Mouse (Mus musculus) embryonic facial prominence, embryonic 12.5 days (tissue): Measurements from ENCODE around the gene Utp3. TPM values are rescaled to one million over a fixed set of nuclear protein-coding genes. Genes with fewer than 3 reads are reported as not detected.

ENCODE experiments used
- ATAC-seq: fragments of 200-750 bp; cut with Nextera tagmentation; 2 replicates; pipeline ENCODE4 v1.8.0; 2017; ENCODE audit not compliant: insufficient number of reproducible peaks, insufficient read depth, low FRiP score, low TSS enrichment
- H3K27ac ChIP-seq: fragments of 300-500 bp; sonication (generic); 2 replicates; pipeline ENCODE4 v1.5.1; 2016; ENCODE audit warnings: mild to moderate bottlenecking
- H3K27me3 ChIP-seq: fragments of 300-500 bp; sonication (generic); 2 replicates; pipeline ENCODE4 v1.6.1; 2016; ENCODE audit warnings: mild to moderate bottlenecking, moderate library complexity
- H3K36me3 ChIP-seq: fragments of 300-500 bp; sonication (generic); 2 replicates; pipeline ENCODE4 v1.6.1; 2016; ENCODE audit warnings: mild to moderate bottlenecking
- H3K4me1 ChIP-seq: fragments of 300-500 bp; sonication (generic); 2 replicates; pipeline ENCODE4 v1.6.1; 2016
- H3K4me2 ChIP-seq: fragments of 300-500 bp; sonication (generic); replicated peaks from 2 replicates; pipeline ENCODE4 v1.6.1; 2016; ENCODE audit warnings: mild to moderate bottlenecking, moderate library complexity
- H3K4me3 ChIP-seq: fragments of 300-500 bp; sonication (generic); 2 replicates; pipeline ENCODE4 v1.5.1; 2016; ENCODE audit warnings: mild to moderate bottlenecking
- H3K9ac ChIP-seq: fragments of 300-500 bp; sonication (generic); 2 replicates; pipeline ENCODE4 v1.6.1; 2016; ENCODE audit warnings: mild to moderate bottlenecking, moderate library complexity
- H3K9me3 ChIP-seq: fragments of 300-500 bp; sonication (generic); 2 replicates; pipeline ENCODE4 v1.6.1; 2016; ENCODE audit warnings: mild to moderate bottlenecking, moderate library complexity
- WGBS: fragments of 180-500 bp; shearing (Covaris S2); methylation state at CpG from one replicate; pipeline ENCODE4 v1.1.7; 2016; 5-methylcytosine and 5-hydroxymethylcytosine counted together
- polyA plus RNA-seq: library from polyadenylated mRNA; unstranded; fragments of >200 nt; fragmentation: Nextera tagmentation; extraction: Ambion mirVana; gene quantifications from 2 replicates; pipeline ENCODE4 v1.2.1, GENCODE M21; 2016

The Utp3 gene
- polyA plus RNA-seq, 1 experiment from 2014 or later, result 76.6 TPM

GRCm38 (mm10) chr5:88553271-88554085 is 784 bp upstream of the Utp3 start:
- no peaks in the 10 kb centered on the region for H3K9me3 ChIP-seq
- WGBS, result 8% methylated on average over 29 of the region's 29 CpGs
- H3K9ac ChIP-seq, result peak overlapping the region; percentile 67
- peak overlapping the region; percentile 91 for H3K4me3 ChIP-seq
- peaks cover 4% of the 10 kb centered on the region for H3K36me3 ChIP-seq
- peak overlapping the region; percentile 53 for H3K4me2 ChIP-seq
- ATAC-seq, result peak; percentile 8; the same call in 1 of the 2 replicates
- H3K27me3 ChIP-seq, result no peaks in the 10 kb centered on the region
- H3K27ac ChIP-seq, result peak overlapping the region; percentile 93
- H3K4me1 ChIP-seq, result peaks cover 13% of the 10 kb centered on the region

GRCm38 (mm10) chr5:88558991-88559390 is 4.7 kb downstream of the Utp3 start:
- no peaks in the 10 kb centered on the region for H3K27me3 ChIP-seq
- H3K4me3 ChIP-seq, result no peak overlapping the region
- no peak overlapping the region for H3K27ac ChIP-seq
- peaks cover 13% of the 10 kb centered on the region for H3K4me1 ChIP-seq
- no peak overlapping the region for H3K4me2 ChIP-seq
- no peak overlapping the region for H3K9ac ChIP-seq
- WGBS, result 17% methylated on average over 1 of the region's 1 CpGs
- no peak for ATAC-seq
- H3K36me3 ChIP-seq, result peaks cover 4% of the 10 kb centered on the region
- no peaks in the 10 kb centered on the region for H3K9me3 ChIP-seq

DNA sequence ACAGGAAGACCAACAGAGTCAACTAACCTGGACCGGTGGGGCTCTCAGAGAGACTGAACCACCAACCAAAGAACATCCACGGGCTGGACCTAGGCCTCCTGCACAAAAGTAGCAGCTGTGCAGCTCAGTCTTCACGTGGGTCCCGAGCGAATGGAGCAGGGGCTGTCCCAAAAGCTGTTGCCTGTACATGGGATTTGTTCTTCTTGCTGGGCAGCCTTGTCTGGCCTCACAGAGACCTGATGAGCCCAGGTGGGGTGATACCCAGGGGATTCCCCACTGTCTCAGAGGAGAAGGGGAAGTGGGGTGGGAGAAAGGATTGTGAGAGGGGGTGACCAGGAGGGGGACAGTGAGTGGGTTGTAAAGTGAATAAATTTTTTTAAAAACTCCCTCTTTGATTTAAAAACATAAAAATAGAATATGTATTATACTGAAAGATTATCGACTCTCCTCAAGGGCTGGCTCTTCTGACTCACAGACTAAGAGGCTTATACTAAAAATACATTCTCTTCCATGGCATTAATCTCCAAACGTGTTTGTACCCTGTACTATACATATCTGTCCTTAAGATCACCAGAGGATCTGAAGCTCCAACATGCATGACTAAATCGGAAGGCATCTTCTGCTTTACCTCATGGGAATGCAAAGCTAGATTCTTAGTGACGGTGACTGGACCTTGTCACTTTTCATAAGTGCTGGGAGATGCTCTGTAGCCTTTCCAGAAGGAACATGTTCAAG is 7.0 kb downstream of the Utp3 start:
- H3K9me3 ChIP-seq, result no peaks in the 10 kb centered on the region
- 83% methylated on average over 9 of the region's 9 CpGs for WGBS
- H3K4me3 ChIP-seq, result no peak overlapping the region
- H3K4me1 ChIP-seq, result 0 out of 2 replicates have a peak, but pooled peaks cover 4% of the 10 kb centered on the region
- no peaks in the 10 kb centered on the region for H3K27me3 ChIP-seq
- no peak overlapping the region for H3K27ac ChIP-seq
- peaks cover 4% of the 10 kb centered on the region; the same call in 1 of the 2 replicates for H3K36me3 ChIP-seq
- no peak for ATAC-seq
- no peak overlapping the region for H3K4me2 ChIP-seq
- H3K9ac ChIP-seq, result no peak overlapping the region

DNA sequence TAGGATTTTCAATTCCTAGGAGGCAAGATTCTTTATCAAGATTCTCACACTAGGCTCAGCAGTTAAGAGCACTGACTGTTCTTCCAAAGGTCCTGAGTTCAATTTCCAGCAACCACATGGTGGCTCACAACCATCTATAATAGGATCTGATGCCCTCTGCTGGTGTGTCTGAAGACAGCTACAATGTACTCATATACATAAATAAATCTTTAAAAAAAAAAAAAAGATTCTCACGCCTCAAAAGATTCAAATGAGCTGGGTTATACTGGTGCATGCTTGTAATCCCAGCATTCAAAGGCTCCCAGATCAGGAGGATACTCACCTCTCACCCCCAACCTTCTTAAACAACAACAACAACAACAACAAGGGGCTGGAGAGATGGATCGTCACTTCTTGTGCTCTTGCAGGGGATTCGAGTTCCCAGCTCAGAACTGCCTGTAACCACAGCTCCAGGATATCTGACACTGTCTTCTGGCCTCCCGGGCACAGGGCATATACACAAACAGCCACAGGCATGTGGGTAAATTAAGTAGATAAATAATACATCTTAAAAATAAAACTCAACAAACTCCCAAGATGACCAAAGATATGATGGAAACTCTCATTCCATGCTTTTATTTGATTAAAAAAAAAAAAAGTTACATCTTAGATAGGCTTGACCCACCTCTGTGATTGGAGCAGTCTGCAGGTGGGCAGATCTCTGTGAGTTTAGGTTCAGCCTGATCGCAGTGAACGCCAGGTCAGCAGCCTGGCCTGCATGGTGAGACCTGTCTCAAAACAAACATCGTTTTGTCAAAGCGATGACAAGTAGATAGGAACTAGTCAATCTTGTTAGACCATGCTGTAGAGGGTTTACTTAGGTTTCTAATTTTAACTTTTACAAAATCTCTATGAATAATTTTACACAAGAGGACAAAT is 8.9 kb downstream of the Utp3 start:
- H3K9me3 ChIP-seq, result no peaks in the 10 kb centered on the region
- 0 out of 2 replicates have a peak, but pooled peaks cover 5% of the 10 kb centered on the region for H3K4me1 ChIP-seq
- no peak overlapping the region for H3K4me2 ChIP-seq
- H3K9ac ChIP-seq, result no peak overlapping the region
- no peak overlapping the region for H3K4me3 ChIP-seq
- 71% methylated on average over 8 of the region's 8 CpGs for WGBS
- no peak for ATAC-seq
- H3K27me3 ChIP-seq, result no peaks in the 10 kb centered on the region
- H3K27ac ChIP-seq, result no peak overlapping the region
- H3K36me3 ChIP-seq, result no peaks in the 10 kb centered on the region

DNA sequence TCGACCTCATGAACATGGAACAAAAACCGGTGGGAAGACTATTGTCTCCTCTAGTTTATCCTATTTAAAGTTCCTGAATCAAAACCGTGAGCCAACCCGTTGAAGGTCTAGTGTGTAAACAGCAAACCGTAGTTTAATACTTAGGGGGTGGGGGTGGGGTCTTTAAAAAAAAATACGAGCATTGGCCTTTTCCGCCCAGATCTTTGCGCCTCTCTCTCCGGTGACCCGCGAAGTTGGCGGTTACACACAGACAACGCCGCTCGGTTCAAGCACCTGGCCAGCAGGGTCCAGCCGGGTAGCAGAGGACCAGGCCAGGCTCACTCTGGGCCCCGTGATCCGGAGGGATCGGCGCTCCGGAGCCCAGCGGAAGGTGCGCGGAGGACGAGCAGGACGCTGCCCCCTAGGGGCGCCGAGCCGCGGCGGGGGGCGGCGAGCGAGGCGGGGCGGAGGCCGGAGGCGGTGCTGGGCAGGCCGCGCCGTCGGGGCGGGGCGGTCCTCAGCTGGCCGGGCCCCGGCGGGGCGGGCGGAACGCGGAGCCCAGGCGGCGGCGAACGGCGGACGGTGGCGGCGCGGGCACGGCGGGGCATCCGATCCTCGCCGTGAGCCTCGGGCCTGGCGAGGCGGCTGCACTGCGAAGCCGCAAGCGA is 10.4 kb downstream of the Utp3 start, which contains the start of gene Rufy3:
Gene Rufy3, plus strand, starts transcription at position 540 of the 647 bp plus-strand sequence.
- H3K9me3 ChIP-seq, result no peaks in the 10 kb centered on the region
- WGBS, result under 1% methylated on average over 47 of the region's 71 CpGs
- H3K9ac ChIP-seq, result peak within 1 kb of the TSS; percentile 89
- H3K4me1 ChIP-seq, result 0 out of 2 replicates have a peak, but pooled peaks cover 5% of the 10 kb centered on the region
- peak within 1 kb of the TSS; percentile 65 for H3K4me2 ChIP-seq
- peak within 1 kb of the TSS; percentile 96 for H3K4me3 ChIP-seq
- H3K27ac ChIP-seq, result peak within 1 kb of the TSS; percentile 85
- peak; percentile 88 for ATAC-seq
- H3K27me3 ChIP-seq, result no peaks in the 10 kb centered on the region
- no peaks in the 10 kb centered on the region for H3K36me3 ChIP-seq

- Histone ChIP-seq H3K4me2 (peak overlapping the region; percentile 65), H3K4me3 (peak overlapping the region; percentile 96), H3K9ac (peak overlapping the region; percentile 89), H3K36me3 (no peaks in the 10 kb centered on the region), H3K4me1 (0 out of 2 replicates have a peak, but pooled peaks cover 5% of the 10 kb centered on the region), H3K27ac (peak overlapping the region; percentile 85), H3K27me3 (no peaks in the 10 kb centered on the region), H3K9me3 (no peaks in the 10 kb centered on the region)
- WGBS, result 1% methylated on average over 108 of the region's 119 CpGs
- peak; percentile 76 for ATAC-seq
These were observed 11.1 kb downstream of the Utp3 start for GRCm38 (mm10) chr5:88565148-88566033.

DNA sequence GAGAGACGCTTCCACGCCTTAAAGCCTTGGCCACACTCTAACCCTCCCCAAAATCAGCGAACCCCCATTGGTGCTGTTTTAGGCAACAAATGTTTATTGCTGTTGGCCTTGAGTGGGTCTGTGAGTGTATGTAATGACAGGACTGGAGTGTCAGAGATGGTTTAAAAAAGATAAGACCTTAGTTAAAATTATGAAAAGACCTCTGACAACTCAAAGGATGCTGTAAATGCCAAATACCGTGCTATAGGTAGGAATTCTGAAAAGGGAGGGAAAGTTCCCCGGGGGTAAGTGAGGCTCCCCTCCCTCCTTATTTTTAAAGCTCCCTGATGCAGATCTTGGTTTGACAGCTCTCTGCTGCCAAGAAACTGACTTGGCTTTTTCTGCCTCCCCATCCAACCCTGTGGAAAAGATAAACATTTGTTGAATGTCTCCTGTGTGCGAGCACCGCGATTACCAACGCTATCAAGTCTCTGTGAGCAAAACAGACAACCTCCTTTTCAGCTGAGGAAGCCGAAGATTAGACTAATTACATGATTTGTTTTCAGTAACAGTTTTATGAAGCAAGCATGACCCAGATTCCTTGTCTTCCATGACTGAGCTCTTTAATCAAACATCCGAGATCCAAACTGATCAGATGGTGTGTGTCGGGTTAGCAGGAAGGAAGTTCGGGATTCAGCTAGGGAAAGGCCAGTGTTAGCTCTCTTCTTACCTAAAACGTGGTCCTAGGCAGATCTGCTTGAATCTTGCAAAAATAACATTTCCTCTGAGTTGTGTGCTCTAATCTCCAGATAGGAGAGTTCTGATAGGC is 12.0 kb downstream of the Utp3 start:
- Histone ChIP-seq H3K27me3 (no peaks in the 10 kb centered on the region), H3K36me3 (peaks cover 4% of the 10 kb centered on the region; the same call in 1 of the 2 replicates), H3K4me1 (0 out of 2 replicates have a peak, but pooled peaks cover 5% of the 10 kb centered on the region), H3K9ac (peak overlapping the region; percentile 89), H3K4me2 (peak overlapping the region; percentile 65), H3K4me3 (peak overlapping the region; percentile 96), H3K9me3 (no peaks in the 10 kb centered on the region), H3K27ac (0 out of 2 replicates have a peak overlapping the region, but pooled peaks have one; percentile 85)
- WGBS, result 3% methylated on average over 14 of the region's 14 CpGs
- no peak for ATAC-seq

DNA sequence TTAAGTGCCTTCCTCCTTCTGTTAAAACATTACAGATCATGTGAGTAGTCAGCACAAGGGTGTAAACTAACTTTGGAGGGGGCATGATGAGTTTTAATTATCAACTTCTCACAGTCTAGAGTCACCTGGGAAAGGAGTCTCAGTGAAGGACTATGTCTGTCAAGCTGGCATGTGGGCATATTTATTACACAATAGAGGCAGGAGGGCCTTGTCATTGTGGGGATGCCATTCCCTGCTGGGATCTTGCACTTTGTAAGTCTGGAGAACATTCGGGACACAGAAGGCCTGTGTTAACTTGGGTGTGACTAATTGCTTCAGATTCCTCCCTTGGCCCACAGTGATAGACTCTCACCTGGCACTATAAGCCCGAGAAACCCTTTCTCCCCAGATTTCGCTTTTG is 15.3 kb downstream of the Utp3 start:
- no peak overlapping the region for H3K4me2 ChIP-seq
- 0 out of 2 replicates have a peak, but pooled peaks cover 5% of the 10 kb centered on the region for H3K4me1 ChIP-seq
- H3K9me3 ChIP-seq, result no peaks in the 10 kb centered on the region
- no peak for ATAC-seq
- no peak overlapping the region for H3K27ac ChIP-seq
- 70% methylated on average over 3 of the region's 3 CpGs for WGBS
- peaks cover 7% of the 10 kb centered on the region; the same call in 1 of the 2 replicates for H3K36me3 ChIP-seq
- H3K9ac ChIP-seq, result no peak overlapping the region
- no peaks in the 10 kb centered on the region for H3K27me3 ChIP-seq
- no peak overlapping the region for H3K4me3 ChIP-seq

GRCm38 (mm10) chr5:88574829-88575228 is 20.6 kb downstream of the Utp3 start:
- ATAC-seq, result no peak
- 86% methylated on average over 3 of the region's 3 CpGs for WGBS

More at GRCm38 (mm10) chr5:88574829-88575228, 20.6 kb downstream of the Utp3 start:
- Histone ChIP-seq H3K27me3 (no peaks in the 10 kb centered on the region), H3K4me3 (no peak overlapping the region), H3K9ac (no peak overlapping the region), H3K36me3 (peaks cover 7% of the 10 kb centered on the region; the same call in 1 of the 2 replicates), H3K27ac (no peak overlapping the region), H3K9me3 (no peaks in the 10 kb centered on the region), H3K4me1 (peaks cover 8% of the 10 kb centered on the region; the same call in 1 of the 2 replicates), H3K4me2 (no peak overlapping the region)
